Mouse (Mus musculus) lung, postnatal 0 days (tissue): ENCODE data around the gene Tsks. TPM values are rescaled to one million over a fixed set of nuclear protein-coding genes. Genes with fewer than 3 reads are reported as not detected.
A peak's percentile ranks its signal among the peaks of the same experiment; 100 is the strongest.

Source experiments
- ATAC-seq: fragments of 200-750 bp; cut with Nextera tagmentation; 2 replicates; pipeline ENCODE4 v1.8.0; 2017; ENCODE audit warnings: moderate library complexity
- DNase-seq: peaks from one replicate; pipeline ENCODE4 v3.0.0-alpha.2; 2016; ENCODE audit warnings: low spot score
- H3K27ac ChIP-seq: fragments of 300-500 bp; sonication (generic); 2 replicates; pipeline ENCODE4 v1.5.1; 2014; ENCODE audit warnings: antibody characterized with exemption, mild to moderate bottlenecking, low read length, mixed read lengths
- H3K27me3 ChIP-seq: fragments of 300-500 bp; sonication (generic); replicated peaks from 2 replicates; pipeline ENCODE4 v1.6.1; 2014; ENCODE audit warnings: low read length, mixed read lengths; ENCODE audit not compliant: insufficient read depth
- H3K36me3 ChIP-seq: fragments of 300-500 bp; sonication (generic); 2 replicates; pipeline ENCODE4 v1.6.1; 2014; ENCODE audit warnings: low read length, mixed read lengths; ENCODE audit not compliant: insufficient read depth
- H3K4me1 ChIP-seq: fragments of 300-500 bp; sonication (generic); 2 replicates; pipeline ENCODE4 v1.6.1; 2014; ENCODE audit warnings: antibody characterized with exemption, low read depth, low read length, mixed read lengths; ENCODE audit not compliant: insufficient read depth
- H3K4me2 ChIP-seq: fragments of 300-500 bp; sonication (generic); replicated peaks from 2 replicates; pipeline ENCODE4 v1.6.1; 2014; ENCODE audit warnings: low read depth, mild to moderate bottlenecking, low read length, moderate library complexity, mixed read lengths
- H3K4me3 ChIP-seq: fragments of 300-500 bp; sonication (generic); 2 replicates; pipeline ENCODE4 v1.5.1; 2014; ENCODE audit warnings: low read depth, low read length
- H3K9ac ChIP-seq: fragments of 300-500 bp; sonication (generic); replicated peaks from 2 replicates; pipeline ENCODE4 v1.6.1; 2014; ENCODE audit warnings: low read depth, mild to moderate bottlenecking
- H3K9me3 ChIP-seq: fragments of 300-500 bp; sonication (generic); 2 replicates; pipeline ENCODE4 v1.6.1; 2016; ENCODE audit warnings: low read length, mixed read lengths
- CTCF ChIP-seq: IDR thresholded peaks from 2 replicates; pipeline ENCODE4 v1.5.1; 2016; ENCODE audit warnings: antibody characterized with exemption, mild to moderate bottlenecking
- EP300 ChIP-seq: IDR thresholded peaks from 2 replicates; pipeline ENCODE4 v1.6.1; 2016; ENCODE audit warnings: antibody characterized with exemption, mild to moderate bottlenecking, control low read depth
- WGBS: fragments of 180-500 bp; shearing (Covaris S2); extraction: QIAGEN DNeasy Blood & Tissue Kit; methylation state at CpG from one replicate; pipeline ENCODE4 v1.1.7; 2014; 5-methylcytosine and 5-hydroxymethylcytosine counted together
- polyA plus RNA-seq: library from polyadenylated mRNA; unstranded; fragments of >200 nt; fragmentation: Nextera tagmentation; extraction: Ambion mirVana; gene quantifications from 2 replicates; pipeline ENCODE4 v1.2.1, GENCODE M21; 2015

The Tsks gene
- polyA plus RNA-seq, 1 experiment from 2014 or later = 0.44 TPM

DNA sequence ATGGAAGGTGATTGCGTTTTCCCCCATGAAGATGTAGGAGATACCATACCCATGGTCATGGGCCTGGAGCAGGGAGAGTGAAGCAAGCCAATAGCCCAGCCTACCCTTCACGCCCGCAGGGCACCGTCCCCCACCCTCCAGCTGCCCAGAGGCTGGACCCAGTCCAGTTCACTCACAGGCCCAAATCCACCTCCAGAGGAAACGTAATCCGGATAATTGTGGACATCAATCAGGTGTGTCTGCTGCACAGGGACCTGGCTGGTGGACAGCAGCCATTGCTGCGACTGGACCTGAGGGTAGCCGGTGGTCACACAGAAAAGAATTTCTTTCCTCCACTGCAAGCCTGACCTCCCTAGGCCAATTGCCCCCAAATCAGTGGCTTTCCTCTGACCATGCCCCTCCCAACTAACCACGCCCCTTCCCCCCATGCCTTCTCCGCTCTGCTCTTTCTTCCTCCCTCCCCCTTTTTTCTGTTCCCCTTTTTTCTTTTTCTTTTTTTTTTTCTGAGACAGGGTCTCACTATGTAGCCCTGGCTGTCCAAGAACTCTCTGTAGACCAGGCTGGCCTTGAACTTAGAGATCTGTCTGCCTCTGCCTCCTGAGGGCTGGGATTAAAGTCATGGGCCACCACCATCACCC is 17.0 kb downstream of the Tsks start:
- 81% methylated on average over 10 of the region's 10 CpGs for WGBS
- no peaks in the 10 kb centered on the region for H3K4me1 ChIP-seq
- H3K9me3 ChIP-seq = no peaks in the 10 kb centered on the region
- no peak overlapping the region for H3K4me3 ChIP-seq
- no peak overlapping the region for H3K9ac ChIP-seq
- H3K4me2 ChIP-seq = no peak overlapping the region
- no peaks in the 10 kb centered on the region for H3K27me3 ChIP-seq
- DNase-seq = no peak
- TF ChIP-seq CTCF (no peak), EP300 (no peak)
- ATAC-seq = no peak
- no peaks in the 10 kb centered on the region for H3K36me3 ChIP-seq
- no peak overlapping the region for H3K27ac ChIP-seq

DNA sequence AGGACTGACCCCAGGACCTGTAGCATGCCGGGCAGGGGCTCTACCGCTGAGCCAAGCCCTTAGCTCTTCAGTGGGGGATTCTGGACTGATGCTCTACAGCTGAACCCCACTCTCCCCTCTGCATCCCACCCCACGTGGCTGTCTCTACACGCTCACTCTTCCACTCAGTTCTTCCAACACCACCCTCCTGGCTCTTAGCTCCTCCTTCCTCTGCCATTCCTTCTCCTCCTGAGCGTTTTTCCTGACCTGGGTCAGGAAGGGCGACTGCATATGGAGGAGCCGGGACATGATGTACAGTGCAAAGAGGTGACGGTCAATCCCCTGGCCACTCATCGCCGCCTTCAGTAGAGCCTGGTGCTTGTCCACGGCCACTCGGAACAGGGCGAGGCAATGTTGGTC is 17.5 kb downstream of the Tsks start:
- H3K4me3 ChIP-seq = no peak overlapping the region
- 80% methylated on average over 12 of the region's 13 CpGs for WGBS

GRCm38 (mm10) chr7:44962337-44962736 is 19.3 kb downstream of the Tsks start:
- DNase-seq (no peak), ATAC-seq (no peak)
- no peak overlapping the region for H3K27ac ChIP-seq
- no peaks in the 10 kb centered on the region for H3K27me3 ChIP-seq
- no peak overlapping the region for H3K4me3 ChIP-seq
- WGBS = 62% methylated on average over 8 of the region's 8 CpGs
- no peaks in the 10 kb centered on the region for H3K36me3 ChIP-seq
- H3K4me2 ChIP-seq = no peak overlapping the region
- no peaks in the 10 kb centered on the region for H3K4me1 ChIP-seq
- TF ChIP-seq EP300 (no peak), CTCF (no peak)
- no peaks in the 10 kb centered on the region for H3K9me3 ChIP-seq
- H3K9ac ChIP-seq = no peak overlapping the region

More for the DNA sequence above, 17.5 kb downstream of the Tsks start:
- no peak for TF ChIP-seq EP300
- no peak for TF ChIP-seq CTCF
- Histone ChIP-seq H3K4me2 (no peak overlapping the region), H3K9me3 (no peaks in the 10 kb centered on the region), H3K4me1 (no peaks in the 10 kb centered on the region), H3K9ac (no peak overlapping the region), H3K27me3 (no peaks in the 10 kb centered on the region), H3K36me3 (no peaks in the 10 kb centered on the region), H3K27ac (no peak overlapping the region)
- no peak for DNase-seq
- ATAC-seq = no peak

- ATAC-seq (no peak), DNase-seq (no peak)
- Histone ChIP-seq H3K9me3 (no peaks in the 10 kb centered on the region), H3K9ac (no peak overlapping the region), H3K27ac (no peak overlapping the region), H3K36me3 (no peaks in the 10 kb centered on the region), H3K4me1 (no peaks in the 10 kb centered on the region), H3K27me3 (no peaks in the 10 kb centered on the region), H3K4me2 (no peak overlapping the region), H3K4me3 (no peak overlapping the region)
- TF ChIP-seq CTCF = no peak
- no peak for TF ChIP-seq EP300
- WGBS = 90% methylated on average over 5 of the region's 5 CpGs
These were observed 19.8 kb downstream of the Tsks start for GRCm38 (mm10) chr7:44962831-44963230.

- no peak overlapping the region for H3K4me2 ChIP-seq
- no peak overlapping the region for H3K27ac ChIP-seq
- H3K4me3 ChIP-seq = no peak overlapping the region
- no peaks in the 10 kb centered on the region for H3K9me3 ChIP-seq
- H3K36me3 ChIP-seq = no peaks in the 10 kb centered on the region
- H3K27me3 ChIP-seq = no peaks in the 10 kb centered on the region
- no peaks in the 10 kb centered on the region for H3K4me1 ChIP-seq
- 91% methylated on average over 13 of the region's 13 CpGs for WGBS
- ATAC-seq (no peak), DNase-seq (no peak)
- TF ChIP-seq CTCF (no peak), EP300 (no peak)
- H3K9ac ChIP-seq = no peak overlapping the region
These were observed 22.0 kb downstream of the Tsks start for GRCm38 (mm10) chr7:44964990-44965389.

DNA sequence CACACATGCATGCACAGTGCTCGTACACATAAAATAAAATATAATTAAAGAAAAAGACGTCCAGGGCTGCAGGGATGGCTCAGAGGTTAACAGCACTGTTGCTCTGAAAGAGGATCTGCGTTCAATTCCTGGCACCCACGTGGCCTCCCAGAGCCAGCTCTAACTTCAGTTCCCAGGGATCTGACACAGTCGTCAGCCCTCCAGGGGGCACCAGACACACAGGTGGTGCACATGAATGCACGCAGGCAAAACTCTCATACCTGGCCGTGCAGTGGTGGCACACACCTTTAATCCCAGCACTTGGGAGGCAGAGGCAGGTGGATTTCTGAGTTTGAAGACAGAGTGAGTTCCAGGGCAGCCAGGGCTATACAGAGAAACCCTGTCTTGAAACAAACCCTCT is 23.0 kb downstream of the Tsks start:
- Histone ChIP-seq H3K4me2 (no peak overlapping the region), H3K4me1 (no peaks in the 10 kb centered on the region), H3K36me3 (no peaks in the 10 kb centered on the region), H3K9me3 (no peaks in the 10 kb centered on the region), H3K9ac (no peak overlapping the region), H3K4me3 (no peak overlapping the region), H3K27ac (no peak overlapping the region), H3K27me3 (no peaks in the 10 kb centered on the region)
- DNase-seq (no peak), ATAC-seq (no peak)
- no peak for TF ChIP-seq EP300
- TF ChIP-seq CTCF = peak; percentile 23
- 74% methylated on average over 7 of the region's 7 CpGs for WGBS

GRCm38 (mm10) chr7:44966638-44967037 is 23.6 kb downstream of the Tsks start:
- Histone ChIP-seq H3K4me2 (no peak overlapping the region), H3K9ac (no peak overlapping the region), H3K4me3 (no peak overlapping the region), H3K27me3 (no peaks in the 10 kb centered on the region), H3K27ac (no peak overlapping the region), H3K36me3 (no peaks in the 10 kb centered on the region), H3K4me1 (no peaks in the 10 kb centered on the region), H3K9me3 (no peaks in the 10 kb centered on the region)
- peak; percentile 26 for TF ChIP-seq CTCF
- TF ChIP-seq EP300 = no peak
- DNase-seq = no peak
- ATAC-seq = no peak
- 54% methylated on average over 15 of the region's 15 CpGs for WGBS
